Mouse (Mus musculus) myocyte (in vitro differentiated cells): ENCODE measurements around the gene Flvcr1. TPM values are rescaled to one million over a fixed set of nuclear protein-coding genes. Genes with fewer than 3 reads are reported as not detected.

Experiments
- H3K27me3 ChIP-seq: one replicate; pipeline ENCODE4 v1.6.1; 2011; ENCODE audit not compliant: control insufficient read depth, insufficient read depth, insufficient read length
- H3K36me3 ChIP-seq: one replicate; pipeline ENCODE4 v1.6.1; 2011; ENCODE audit not compliant: control insufficient read depth, insufficient read depth
- H3K4me2 ChIP-seq: one replicate; pipeline ENCODE4 v1.6.1; 2011; ENCODE audit warnings: low read depth, control low read depth
- H3K4me3 ChIP-seq: one replicate; pipeline ENCODE4 v1.5.1; 2011; ENCODE audit warnings: mild to moderate bottlenecking, control low read depth, moderate library complexity
- H3K79me2 ChIP-seq: one replicate; pipeline ENCODE4 v1.6.1; 2011; ENCODE audit not compliant: control insufficient read depth, insufficient read depth
- H3ac ChIP-seq: one replicate; pipeline ENCODE4 v1.6.1; 2011; ENCODE audit not compliant: control insufficient read depth, insufficient read length
- CEBPB ChIP-seq: IDR thresholded peaks from 2 replicates; pipeline ENCODE4 v1.6.1; 2011; ENCODE audit warnings: mild to moderate bottlenecking, moderate library complexity; ENCODE audit not compliant: poor library complexity, insufficient read depth, severe bottlenecking
- E2F4 ChIP-seq: IDR thresholded peaks from one replicate; pipeline ENCODE4 v1.6.1; 2011; ENCODE audit warnings: mild to moderate bottlenecking, control low read depth, moderate library complexity; ENCODE audit not compliant: insufficient read depth
- MAX ChIP-seq: IDR thresholded peaks from one replicate; pipeline ENCODE4 v1.6.1; 2011; ENCODE audit warnings: low read depth, mild to moderate bottlenecking, control low read depth
- MYOD1 ChIP-seq, 3 experiments: IDR thresholded peaks; one replicate each; pipeline ENCODE4 v1.6.1; 2011; ENCODE audit warnings: control low read depth in 2 of 3, low read depth in 2 of 3, mild to moderate bottlenecking in 2 of 3, moderate library complexity in 1 of 3; ENCODE audit not compliant: insufficient read length in 2 of 3, control insufficient read depth in 1 of 3
- MYOG ChIP-seq, 3 experiments: IDR thresholded peaks; one replicate each; pipeline ENCODE4 v1.6.1; 2011; ENCODE audit warnings: control low read depth in 2 of 3, low read depth in 2 of 3, mild to moderate bottlenecking in 2 of 3; ENCODE audit not compliant: insufficient read length in 2 of 3, control insufficient read depth in 1 of 3, insufficient read depth in 1 of 3
- POLR2A ChIP-seq: IDR thresholded peaks from one replicate; pipeline ENCODE4 v1.6.1; 2011; ENCODE audit warnings: low read depth, mild to moderate bottlenecking, control low read depth, moderate library complexity; ENCODE audit not compliant: insufficient read length
- POLR2AphosphoS2 ChIP-seq: IDR thresholded peaks from one replicate; pipeline ENCODE4 v1.6.1; 2011; ENCODE audit warnings: low read depth, control low read depth; ENCODE audit not compliant: insufficient read length
- REST ChIP-seq: IDR thresholded peaks from one replicate; pipeline ENCODE4 v1.6.1; 2011; ENCODE audit warnings: mild to moderate bottlenecking, control low read depth, moderate library complexity; ENCODE audit not compliant: insufficient read depth, insufficient read length
- SRF ChIP-seq: IDR thresholded peaks from one replicate; pipeline ENCODE4 v1.6.1; 2011; ENCODE audit warnings: low read depth; ENCODE audit not compliant: control insufficient read depth, insufficient read length
- TCF12 ChIP-seq: IDR thresholded peaks from one replicate; pipeline ENCODE4 v1.6.1; 2011; ENCODE audit warnings: mild to moderate bottlenecking, control low read depth; ENCODE audit not compliant: poor library complexity, insufficient read depth, severe bottlenecking
- TCF3 ChIP-seq: IDR thresholded peaks from one replicate; pipeline ENCODE4 v1.6.1; 2011; ENCODE audit warnings: low read depth, control low read depth; ENCODE audit not compliant: insufficient read length
- USF1 ChIP-seq: IDR thresholded peaks from one replicate; pipeline ENCODE4 v1.6.1; 2011; ENCODE audit warnings: low read depth, mild to moderate bottlenecking, control low read depth, moderate library complexity
- polyA plus RNA-seq: library from polyadenylated mRNA; unstranded; fragments of >200 nt; fragmentation: generic; extraction: Trizol; gene quantifications from one replicate; pipeline ENCODE4 v1.2.1, GENCODE M21; 2012; ENCODE audit warnings: missing spikeins

The Flvcr1 gene
- polyA plus RNA-seq, 1 experiment = 2.2 TPM

- Histone ChIP-seq H3K4me2 (no peak overlapping the region), H3K36me3 (peaks cover 13% of the 10 kb centered on the region), H3K4me3 (no peak overlapping the region), H3K79me2 (peaks cover 6% of the 10 kb centered on the region), H3ac (no peak overlapping the region), H3K27me3 (no peaks in the 10 kb centered on the region)
- TF ChIP-seq TCF3 = no peak
- no peak for TF ChIP-seq MYOG (IDR thresholded peaks at IDR 0.05; ENCODE audit: control insufficient read depth in 1 of 3, insufficient read depth in 1 of 3, insufficient read length in 2 of 3, low read depth in 2 of 3)
- TF ChIP-seq POLR2AphosphoS2 = no peak
- no peak for TF ChIP-seq REST
- no peak for TF ChIP-seq MYOD1 (IDR thresholded peaks at IDR 0.05; ENCODE audit: control insufficient read depth in 1 of 3, insufficient read length in 2 of 3, low read depth in 2 of 3)
- no peak for TF ChIP-seq USF1
- TF ChIP-seq E2F4 = no peak
- TF ChIP-seq TCF12 = no peak
- no peak for TF ChIP-seq MAX
- no peak for TF ChIP-seq POLR2A
- no peak for TF ChIP-seq SRF
- TF ChIP-seq CEBPB = no peak
Measured at GRCm38 (mm10) chr1:191071613-191072012, 45.7 kb upstream of the Flvcr1 start.

GRCm38 (mm10) chr1:191070259-191070658, 44.3 kb upstream of the Flvcr1 start:
- Histone ChIP-seq H3K79me2 (peaks cover 9% of the 10 kb centered on the region), H3ac (no peak overlapping the region), H3K27me3 (no peaks in the 10 kb centered on the region), H3K4me2 (no peak overlapping the region), H3K36me3 (peaks cover 13% of the 10 kb centered on the region), H3K4me3 (no peak overlapping the region)
- TF ChIP-seq E2F4 (no peak), USF1 (no peak)

GRCm38 (mm10) chr1:191068377-191068776, 42.4 kb upstream of the Flvcr1 start:
- Histone ChIP-seq H3K4me3 (no peak overlapping the region), H3K36me3 (peaks cover 13% of the 10 kb centered on the region), H3K27me3 (no peaks in the 10 kb centered on the region), H3K79me2 (peaks cover 27% of the 10 kb centered on the region), H3ac (no peak overlapping the region), H3K4me2 (no peak overlapping the region)
- TF ChIP-seq TCF12 = no peak
- no peak for TF ChIP-seq MYOD1 (IDR thresholded peaks at IDR 0.05; ENCODE audit: control insufficient read depth in 1 of 3, insufficient read length in 2 of 3, low read depth in 2 of 3)
- TF ChIP-seq CEBPB = no peak
- TF ChIP-seq MAX = no peak
- no peak for TF ChIP-seq USF1
- TF ChIP-seq TCF3 = no peak
- TF ChIP-seq SRF = no peak

GRCm38 (mm10) chr1:191065188-191065587, 39.2 kb upstream of the Flvcr1 start:
- Histone ChIP-seq H3K4me3 (no peak overlapping the region), H3K79me2 (peaks cover 30% of the 10 kb centered on the region), H3K4me2 (no peak overlapping the region), H3K36me3 (peaks cover 10% of the 10 kb centered on the region), H3K27me3 (no peaks in the 10 kb centered on the region), H3ac (no peak overlapping the region)
- TF ChIP-seq MAX (no peak), E2F4 (no peak)

GRCm38 (mm10) chr1:191064535-191064934, 38.6 kb upstream of the Flvcr1 start:
- Histone ChIP-seq H3K4me3 (no peak overlapping the region), H3K4me2 (no peak overlapping the region), H3K27me3 (no peaks in the 10 kb centered on the region), H3ac (no peak overlapping the region), H3K36me3 (peaks cover 3% of the 10 kb centered on the region), H3K79me2 (peaks cover 28% of the 10 kb centered on the region)
- no peak for TF ChIP-seq POLR2AphosphoS2
- no peak for TF ChIP-seq CEBPB
- no peak for TF ChIP-seq REST
- TF ChIP-seq POLR2A = no peak
- no peak for TF ChIP-seq TCF12
- no peak for TF ChIP-seq USF1
- no peak for TF ChIP-seq MYOD1 (IDR thresholded peaks at IDR 0.05; ENCODE audit: control insufficient read depth in 1 of 3, insufficient read length in 2 of 3, low read depth in 2 of 3)
- no peak for TF ChIP-seq MYOG (IDR thresholded peaks at IDR 0.05; ENCODE audit: control insufficient read depth in 1 of 3, insufficient read depth in 1 of 3, insufficient read length in 2 of 3, low read depth in 2 of 3)
- no peak for TF ChIP-seq SRF
- no peak for TF ChIP-seq E2F4
- no peak for TF ChIP-seq MAX
- TF ChIP-seq TCF3 = no peak
